Mouse (Mus musculus) mature B cell (primary cell): ENCODE measurements around the gene Wrnip1.

Source experiments
- in situ Hi-C: fragments of 300-500 bp; cut with MboI; formaldehyde crosslinking; loops from 2 replicates; pipeline ENCODE4 v1.14.3; 2019

Gene Wrnip1

GRCm38 (mm10) chr13:32806820-32807219, 5.0 kb downstream of the Wrnip1 start:
- in situ Hi-C loops, result no loop called here

- in situ Hi-C loops, result no loop called here
These were observed 5.8 kb downstream of the Wrnip1 start for GRCm38 (mm10) chr13:32807624-32808023.

- in situ Hi-C loops, result no loop called here
These were observed 17.4 kb downstream of the Wrnip1 start for GRCm38 (mm10) chr13:32819241-32819640.

- in situ Hi-C loops, result no loop called here
These were observed 18.1 kb downstream of the Wrnip1 start for GRCm38 (mm10) chr13:32819926-32820325.

GRCm38 (mm10) chr13:32821671-32822070, 19.8 kb downstream of the Wrnip1 start:
- in situ Hi-C loops, result no loop called here

GRCm38 (mm10) chr13:32823126-32823525, 21.3 kb downstream of the Wrnip1 start:
- in situ Hi-C loops, result no loop called here

- in situ Hi-C loops, result no loop called here
These were observed 22.8 kb downstream of the Wrnip1 start for GRCm38 (mm10) chr13:32824377-32825330.

- in situ Hi-C loops, result no loop called here
These were observed 23.7 kb downstream of the Wrnip1 start for GRCm38 (mm10) chr13:32825546-32825945.

- in situ Hi-C loops, result no loop called here
These were observed 25.4 kb downstream of the Wrnip1 start for GRCm38 (mm10) chr13:32827111-32827822.

GRCm38 (mm10) chr13:32827951-32828350, 26.1 kb downstream of the Wrnip1 start:
- in situ Hi-C loops, result no loop called here

- in situ Hi-C loops, result no loop called here
These were observed 27.0 kb downstream of the Wrnip1 start for GRCm38 (mm10) chr13:32828886-32829285.

GRCm38 (mm10) chr13:32831505-32832273, 29.9 kb downstream of the Wrnip1 start:
- in situ Hi-C loops, result no loop called here

GRCm38 (mm10) chr13:32832776-32833175, 30.9 kb downstream of the Wrnip1 start:
- in situ Hi-C loops, result no loop called here

- in situ Hi-C loops, result no loop called here
These were observed 31.4 kb downstream of the Wrnip1 start for GRCm38 (mm10) chr13:32833237-32833636.

GRCm38 (mm10) chr13:32834513-32834912, 32.7 kb downstream of the Wrnip1 start:
- in situ Hi-C loops, result no loop called here

- in situ Hi-C loops, result no loop called here
These were observed 37.5 kb downstream of the Wrnip1 start for GRCm38 (mm10) chr13:32839314-32839713.

- in situ Hi-C loops, result no loop called here
These were observed 39.5 kb downstream of the Wrnip1 start for GRCm38 (mm10) chr13:32841349-32841748.

- in situ Hi-C loops, result no loop called here
These were observed 44.4 kb downstream of the Wrnip1 start for GRCm38 (mm10) chr13:32846221-32846620.

- in situ Hi-C loops, result no loop called here
These were observed 47.3 kb downstream of the Wrnip1 start for GRCm38 (mm10) chr13:32849092-32849491.

- in situ Hi-C loops, result no loop called here
These were observed 47.8 kb downstream of the Wrnip1 start for GRCm38 (mm10) chr13:32849531-32850123.

- in situ Hi-C loops, result no loop called here
These were observed 48.3 kb downstream of the Wrnip1 start for GRCm38 (mm10) chr13:32850156-32850555.
